Mouse (Mus musculus) midbrain, embryonic 16.5 days (tissue): Measurements from ENCODE around the gene Baat. TPM values are rescaled to one million over a fixed set of nuclear protein-coding genes. Genes with fewer than 3 reads are reported as not detected.

Source experiments
- polyA plus RNA-seq: library from polyadenylated mRNA; unstranded; fragments of >200 nt; fragmentation: Nextera tagmentation; extraction: Ambion mirVana; gene quantifications from 2 replicates; pipeline ENCODE4 v1.2.1, GENCODE M21; 2015

Gene Baat
- polyA plus RNA-seq, 1 experiment from 2014 or later: 0.18 TPM

Other genes with a start within 250 kb of the Baat start
- gene Acnat2, start 98.4 kb downstream of the Baat start, polyA plus RNA-seq: not detected in 2 replicates
- gene Acnat1, start 32.6 kb downstream of the Baat start, polyA plus RNA-seq: not detected in 2 replicates
- 80.5 and 82.6 TPM in 2 replicates for gene Mrpl50, start 14.5 kb upstream of the Baat start, polyA plus RNA-seq
- 13.0 and 14.7 TPM in 2 replicates for gene Zfp189, start 14.6 kb upstream of the Baat start, polyA plus RNA-seq
- gene Aldob, start 43.0 kb upstream of the Baat start, polyA plus RNA-seq: 0.31 and 0.44 TPM in 2 replicates
- 120 and 134 TPM in 2 replicates for gene Tmem246, start 91.3 kb upstream of the Baat start, polyA plus RNA-seq
- 45.3 and 48.9 TPM in 2 replicates for gene Rnf20, start 125.4 kb upstream of the Baat start, polyA plus RNA-seq
- 0.68 and 0.75 TPM in 2 replicates for gene Ppp3r2, start 175.5 kb upstream of the Baat start, polyA plus RNA-seq